Mouse (Mus musculus) monocyte, adult 5-6 weeks (primary cell): Measurements from ENCODE around the gene Cep19. TPM values are rescaled to one million over a fixed set of nuclear protein-coding genes. Genes with fewer than 3 reads are reported as not detected.

Experiments
- ATAC-seq: fragments of 153-309, 156-312 bp; replicated peaks from 2 replicates; pipeline ENCODE4 v1.8.0; 2017; ENCODE audit warnings: mild to moderate bottlenecking; ENCODE audit not compliant: low TSS enrichment, insufficient number of reproducible peaks, severe bottlenecking, poor library complexity, low FRiP score
- total RNA-seq: library from RNA; stranded (forward); fragments of 200-1000, 200-491, 200-594 nt; gene quantifications from 3 replicates; pipeline ENCODE4 v1.2.3, GENCODE M21; 2017

The Cep19 gene
- total RNA-seq, 1 experiment from 2014 or later: 15.4 TPM

GRCm38 (mm10) chr16:32130190-32130826 is 30.7 kb downstream of the Cep19 start:
- peak; percentile 89 for ATAC-seq

GRCm38 (mm10) chr16:32133148-32133547 is 33.5 kb downstream of the Cep19 start:
- ATAC-seq: no peak

- no peak for ATAC-seq
Observed at GRCm38 (mm10) chr16:32135842-32136357, 36.3 kb downstream of the Cep19 start.

- no peak for ATAC-seq
Observed at GRCm38 (mm10) chr16:32138954-32139353, 39.4 kb downstream of the Cep19 start.

GRCm38 (mm10) chr16:32143766-32144165 is 44.2 kb downstream of the Cep19 start:
- ATAC-seq: no peak

- no peak for ATAC-seq
Observed at GRCm38 (mm10) chr16:32144592-32144991, 45.0 kb downstream of the Cep19 start.

- ATAC-seq: peak; percentile 40; the same call in 1 of the 2 replicates
Observed at GRCm38 (mm10) chr16:32147589-32148207, 48.1 kb downstream of the Cep19 start.

- no peak for ATAC-seq
Observed at GRCm38 (mm10) chr16:32153976-32154375, 54.4 kb downstream of the Cep19 start.

- ATAC-seq: no peak; the same call in 1 of the 2 replicates
Observed at GRCm38 (mm10) chr16:32154437-32154836, 54.8 kb downstream of the Cep19 start.

GRCm38 (mm10) chr16:32156719-32157118 is 57.1 kb downstream of the Cep19 start:
- no peak for ATAC-seq

- no peak for ATAC-seq
Observed at GRCm38 (mm10) chr16:32157369-32157768, 57.8 kb downstream of the Cep19 start.

Other genes with a start within 250 kb of the Cep19 start
- 0.53 TPM in 1 of 3 replicates, not detected in the others for gene Meltf, start 221.0 kb upstream of the Cep19 start, total RNA-seq
- gene Pigz, start 165.9 kb upstream of the Cep19 start, total RNA-seq: 0.19 TPM in 1 of 3 replicates, not detected in the others
- 6.4 to 10.0 TPM (median 7.6 TPM) in 3 replicates for gene 0610012G03Rik, start 151.3 kb upstream of the Cep19 start, total RNA-seq
- 25.7 to 26.9 TPM (median 26.0 TPM) in 3 replicates for gene Ncbp2, start 151.3 kb upstream of the Cep19 start, total RNA-seq
- gene Senp5, start 96.5 kb upstream of the Cep19 start, total RNA-seq: 11.9 to 24.6 TPM (median 17.9 TPM) in 3 replicates
- gene Pak2, start 20.5 kb upstream of the Cep19 start, total RNA-seq: 73.5 to 104 TPM (median 79.7 TPM) in 3 replicates
- gene Pigx, start 60 bp upstream of the Cep19 start, total RNA-seq: 47.5 to 86.8 TPM (median 70.6 TPM) in 3 replicates
- 151 to 182 TPM (median 158 TPM) in 3 replicates for gene Nrros, start 65.8 kb downstream of the Cep19 start, total RNA-seq
- gene Bex6, start 80.0 kb downstream of the Cep19 start, total RNA-seq: 0.87 to 1.3 TPM in 2 of 3 replicates, not detected in the other
- 11.4 to 17.4 TPM (median 14.1 TPM) in 3 replicates for gene Fbxo45, start 147.4 kb downstream of the Cep19 start, total RNA-seq
- gene Wdr53, start 147.4 kb downstream of the Cep19 start, total RNA-seq: 12.4 to 18.3 TPM (median 15.3 TPM) in 3 replicates
- not detected in 3 replicates for gene Smco1, start 171.7 kb downstream of the Cep19 start, total RNA-seq
- 25.0 to 33.0 TPM (median 27.0 TPM) in 3 replicates for gene Rnf168, start 177.7 kb downstream of the Cep19 start, total RNA-seq
- gene Ubxn7, start 232.5 kb downstream of the Cep19 start, total RNA-seq: 34.8 to 52.2 TPM (median 41.0 TPM) in 3 replicates